Mouse (Mus musculus) cerebellum, adult 9-11 months (tissue): ENCODE measurements around the gene Gucy2c.
"Not testable (repeated sequence)": the region's sequence is repeated elsewhere in the genome, so short reads cannot be mapped to it uniquely, and the experiment has no call there.

ENCODE experiments used
- DNase-seq: peaks from one replicate; pipeline ENCODE4 v3.0.0; 2022

Gene Gucy2c

GRCm38 (mm10) chr6:136803093-136803738, 21.7 kb upstream of the Gucy2c start:
- no peak for DNase-seq

- no peak for DNase-seq
Observed at GRCm38 (mm10) chr6:136801274-136801673, 19.7 kb upstream of the Gucy2c start.

- no peak for DNase-seq
Observed at GRCm38 (mm10) chr6:136800710-136801109, 19.1 kb upstream of the Gucy2c start.

GRCm38 (mm10) chr6:136797874-136798693, 16.5 kb upstream of the Gucy2c start:
- DNase-seq: not testable (repeated sequence)

- no peak for DNase-seq
Observed at GRCm38 (mm10) chr6:136795850-136796249, 14.3 kb upstream of the Gucy2c start.

GRCm38 (mm10) chr6:136795110-136795509, 13.5 kb upstream of the Gucy2c start:
- DNase-seq: no peak

GRCm38 (mm10) chr6:136793831-136794525, 12.4 kb upstream of the Gucy2c start:
- no peak for DNase-seq

GRCm38 (mm10) chr6:136792884-136793758, 11.6 kb upstream of the Gucy2c start:
- no peak for DNase-seq

GRCm38 (mm10) chr6:136789391-136789971, 7.9 kb upstream of the Gucy2c start:
- DNase-seq: no peak

GRCm38 (mm10) chr6:136782761-136783160, 1.2 kb upstream of the Gucy2c start:
- no peak for DNase-seq

GRCm38 (mm10) chr6:136782146-136782545, 581 bp upstream of the Gucy2c start:
- DNase-seq: no peak

GRCm38 (mm10) chr6:136776392-136776791, 5.2 kb downstream of the Gucy2c start:
- DNase-seq: no peak

GRCm38 (mm10) chr6:136769859-136770258, 11.7 kb downstream of the Gucy2c start:
- no peak for DNase-seq

GRCm38 (mm10) chr6:136769143-136769542, 12.4 kb downstream of the Gucy2c start:
- no peak for DNase-seq

GRCm38 (mm10) chr6:136763912-136764311, 17.7 kb downstream of the Gucy2c start:
- no peak for DNase-seq

- no peak for DNase-seq
Observed at GRCm38 (mm10) chr6:136750567-136750966, 31.0 kb downstream of the Gucy2c start.

- DNase-seq: no peak
Observed at GRCm38 (mm10) chr6:136745586-136745985, 36.0 kb downstream of the Gucy2c start.

- no peak for DNase-seq
Observed at GRCm38 (mm10) chr6:136743729-136744128, 37.8 kb downstream of the Gucy2c start.

- peak; percentile 65 for DNase-seq
Observed at GRCm38 (mm10) chr6:136742352-136743118, 39.0 kb downstream of the Gucy2c start.

GRCm38 (mm10) chr6:136741281-136741680, 40.3 kb downstream of the Gucy2c start:
- no peak for DNase-seq

GRCm38 (mm10) chr6:136735766-136736165, 45.8 kb downstream of the Gucy2c start:
- DNase-seq: no peak
